ENCODE assay signal across 17 mouse cellular contexts in the genomic region with DNA sequence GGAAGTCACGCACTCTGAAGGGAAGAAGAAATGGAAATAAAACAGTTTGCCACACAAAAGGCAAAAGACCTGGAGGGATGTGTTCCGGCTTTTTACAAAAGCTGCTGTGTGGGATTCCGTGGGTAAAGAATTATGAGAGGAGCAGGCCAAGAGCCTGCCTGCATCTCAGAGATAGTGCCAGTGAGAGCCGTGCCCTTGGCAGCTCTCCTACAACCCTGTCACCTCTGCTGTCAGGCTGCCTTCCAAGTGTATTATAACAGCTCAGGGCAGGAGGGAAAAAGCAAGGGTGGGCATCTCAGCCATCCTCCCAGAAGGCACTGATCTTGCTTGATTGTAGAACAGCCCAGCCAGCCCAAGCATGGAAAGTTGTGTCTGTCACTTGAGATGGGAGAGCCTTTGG.
DNase-seq lines count a peak whose midpoint lies in the region; ATAC-seq and TF ChIP-seq lines count a peak whose summit lies in the region.
"Had no signal": no experiment of that assay in that cellular context is flagged by ENCODE, and none has a peak within 500 bp of the region (broad histone marks: within the 10 kb centered on the region; RNA-seq: fewer than 3 reads in every experiment).

No protein-coding gene starts in this region.

- intact Hi-C loops in heart, adult 2 months (cut with DNase I) = loop anchor here (10.0 kb wide), 1 partner anchor 88 kb away; no protein-coding TSS in a partner anchor
- intact Hi-C loops in heart, postnatal 36 days (cut with DNase I) = no loop called here

- no peak for TF ChIP-seq POLR2A in heart, adult 2 months (IDR thresholded peaks at IDR 0.05; ENCODE audit: insufficient read depth, low read depth, low read length)

- H3K27me3 ChIP-seq in heart, adult 2 months (ENCODE audit: control insufficient read depth, insufficient read depth, low read length) = no peaks in the 10 kb centered on the region
- 0 out of 2 replicates have a peak, but pooled peaks cover 3% of the 10 kb centered on the region for H3K27me3 ChIP-seq in heart, embryonic 12.5 days (replicated peaks)
- no peaks in the 10 kb centered on the region for H3K27me3 ChIP-seq in midbrain, embryonic 14.5 days (ENCODE audit: control insufficient read depth, insufficient read depth, low read length)
- H3K27me3 ChIP-seq in midbrain, embryonic 10.5 days (ENCODE audit: low read depth, poor library complexity, severe bottlenecking) = peaks cover 37% of the 10 kb centered on the region
- H3K27me3 ChIP-seq in embryonic facial prominence, embryonic 10.5 days (replicated peaks; ENCODE audit: low read depth, poor library complexity, severe bottlenecking) = 0 out of 2 replicates have a peak, but pooled peaks cover 6% of the 10 kb centered on the region
- no peaks in the 10 kb centered on the region for H3K27me3 ChIP-seq in lung, postnatal 0 days (replicated peaks; ENCODE audit: insufficient read depth, low read length)

- no peaks in the 10 kb centered on the region for H3K79me2 ChIP-seq in heart, adult 2 months (replicated peaks; ENCODE audit: control insufficient read depth, insufficient read depth, low read length)

- no peaks in the 10 kb centered on the region for H3K4me1 ChIP-seq in heart, adult 2 months (ENCODE audit: control insufficient read depth, insufficient read depth, low read length)
- H3K4me1 ChIP-seq in heart, embryonic 12.5 days (replicated peaks) = peaks cover 2% of the 10 kb centered on the region; the same call in 1 of the 2 replicates
- H3K4me1 ChIP-seq in midbrain, embryonic 14.5 days (ENCODE audit: control insufficient read depth, insufficient read depth, low read length) = no peaks in the 10 kb centered on the region; the same call in 1 of the 2 replicates
- H3K4me1 ChIP-seq in midbrain, embryonic 10.5 days = peaks cover 21% of the 10 kb centered on the region
- H3K4me1 ChIP-seq in embryonic facial prominence, embryonic 10.5 days = peaks cover 36% of the 10 kb centered on the region
- peaks cover 2% of the 10 kb centered on the region; the same call in 1 of the 2 replicates for H3K4me1 ChIP-seq in lung, postnatal 0 days (ENCODE audit: insufficient read depth, low read depth, low read length)

- H3K4me3 ChIP-seq in heart, adult 2 months = no peak overlapping the region
- H3K4me3 ChIP-seq in heart, embryonic 12.5 days = no peak overlapping the region
- no peak overlapping the region for H3K4me3 ChIP-seq in midbrain, embryonic 14.5 days (replicated peaks; ENCODE audit: low read depth, low read length)
- H3K4me3 ChIP-seq in midbrain, embryonic 10.5 days = no peak overlapping the region
- H3K4me3 ChIP-seq in embryonic facial prominence, embryonic 10.5 days = no peak overlapping the region
- H3K4me3 ChIP-seq in lung, postnatal 0 days (ENCODE audit: low read depth, low read length) = no peak overlapping the region
- H3K4me3 ChIP-seq: forebrain, embryonic 12.5 days; heart, embryonic 15.5 days; midbrain, embryonic 12.5 days had no signal

- H3K9ac ChIP-seq in heart, adult 2 months (ENCODE audit: low read depth, low read length) = no peak overlapping the region
- no peak overlapping the region for H3K9ac ChIP-seq in heart, embryonic 12.5 days
- H3K9ac ChIP-seq in midbrain, embryonic 14.5 days (replicated peaks; ENCODE audit: low read length) = no peak overlapping the region
- no peak overlapping the region for H3K9ac ChIP-seq in lung, postnatal 0 days (replicated peaks; ENCODE audit: low read depth)
- H3K9ac ChIP-seq: forebrain, embryonic 12.5 days; heart, embryonic 15.5 days; liver, embryonic 14.5 days; midbrain, embryonic 12.5 days had no signal

- TF ChIP-seq EP300 in heart, adult 2 months (IDR thresholded peaks at IDR 0.05; ENCODE audit: insufficient read depth, low read depth, low read length) = no peak
- TF ChIP-seq EP300 in lung, postnatal 0 days (IDR thresholded peaks at IDR 0.05) = no peak

- no peak overlapping the region for H3K4me2 ChIP-seq in heart, embryonic 12.5 days
- no peak overlapping the region for H3K4me2 ChIP-seq in midbrain, embryonic 14.5 days (ENCODE audit: low read length)
- H3K4me2 ChIP-seq in lung, postnatal 0 days (replicated peaks; ENCODE audit: low read depth, low read length) = no peak overlapping the region
- H3K4me2 ChIP-seq: forebrain, embryonic 12.5 days; heart, embryonic 15.5 days; midbrain, embryonic 12.5 days had no signal

- no peak for ATAC-seq in heart, embryonic 12.5 days (ENCODE audit: insufficient number of reproducible peaks, low FRiP score)
- no peak for ATAC-seq in midbrain, embryonic 14.5 days (ENCODE audit: low FRiP score, low TSS enrichment)
- ATAC-seq in lung, postnatal 0 days = no peak
- ATAC-seq: intestine, postnatal 0 days had no signal

- no peaks in the 10 kb centered on the region for H3K36me3 ChIP-seq in heart, adult 2 months (ENCODE audit: control insufficient read depth, insufficient read depth, low read length)
- no peaks in the 10 kb centered on the region for H3K36me3 ChIP-seq in heart, embryonic 12.5 days
- no peaks in the 10 kb centered on the region for H3K36me3 ChIP-seq in midbrain, embryonic 14.5 days (ENCODE audit: control insufficient read depth, insufficient read depth, low read length)
- H3K36me3 ChIP-seq in midbrain, embryonic 10.5 days = no peaks in the 10 kb centered on the region
- no peaks in the 10 kb centered on the region for H3K36me3 ChIP-seq in embryonic facial prominence, embryonic 10.5 days (replicated peaks)
- no peaks in the 10 kb centered on the region for H3K36me3 ChIP-seq in lung, postnatal 0 days (ENCODE audit: insufficient read depth, low read length)
- H3K36me3 ChIP-seq: forebrain, embryonic 12.5 days; heart, embryonic 15.5 days; midbrain, embryonic 12.5 days had no signal

- no peaks in the 10 kb centered on the region for H3K9me3 ChIP-seq in heart, embryonic 12.5 days (replicated peaks)
- no peaks in the 10 kb centered on the region for H3K9me3 ChIP-seq in midbrain, embryonic 14.5 days (ENCODE audit: control insufficient read depth, low read length)
- H3K9me3 ChIP-seq in midbrain, embryonic 10.5 days (replicated peaks) = no peaks in the 10 kb centered on the region
- H3K9me3 ChIP-seq in embryonic facial prominence, embryonic 10.5 days = no peaks in the 10 kb centered on the region
- no peaks in the 10 kb centered on the region for H3K9me3 ChIP-seq in lung, postnatal 0 days (ENCODE audit: low read length)
- H3K9me3 ChIP-seq: forebrain, embryonic 12.5 days; heart, embryonic 15.5 days; midbrain, embryonic 12.5 days had no signal

- DNase-seq in heart, adult 2 months = peak; percentile 30 to 40
- DNase-seq in midbrain, embryonic 14.5 days = peak; percentile 44
- DNase-seq in midbrain, embryonic 10.5 days (ENCODE audit: low spot score) = no peak
- no peak for DNase-seq in embryonic facial prominence, embryonic 10.5 days (ENCODE audit: low spot score)
- DNase-seq in heart, postnatal 36 days = peak; percentile 14 to 24
- DNase-seq in lung, postnatal 0 days (ENCODE audit: low spot score) = no peak
- no peak for DNase-seq in layer of hippocampus, postnatal 10 days (ENCODE audit: low spot score in 2 of 2)
- DNase-seq: kidney, postnatal 14 days; layer of hippocampus, adult 9-11 months; lung, postnatal 14 days; thymus, postnatal 4 days had no signal

- TF ChIP-seq CTCF in heart, adult 2 months (IDR thresholded peaks at IDR 0.05) = no peak
- TF ChIP-seq CTCF in lung, postnatal 0 days (IDR thresholded peaks at IDR 0.05) = no peak

- no peak overlapping the region for H3K27ac ChIP-seq in heart, adult 2 months
- H3K27ac ChIP-seq in heart, embryonic 12.5 days (ENCODE audit: poor library complexity, severe bottlenecking) = no peak overlapping the region
- no peak overlapping the region for H3K27ac ChIP-seq in midbrain, embryonic 14.5 days (replicated peaks; ENCODE audit: low read depth, low read length)
- H3K27ac ChIP-seq in midbrain, embryonic 10.5 days (replicated peaks) = no peak overlapping the region
- H3K27ac ChIP-seq in embryonic facial prominence, embryonic 10.5 days (replicated peaks) = peak overlapping the region; percentile 62
- no peak overlapping the region for H3K27ac ChIP-seq in lung, postnatal 0 days (ENCODE audit: low read length)
- H3K27ac ChIP-seq: forebrain, embryonic 12.5 days; heart, embryonic 15.5 days; liver, embryonic 14.5 days; midbrain, embryonic 12.5 days had no signal

- 70% methylated on average over 4 of the region's 4 CpGs for WGBS in heart, adult 2 months
- WGBS in heart, embryonic 12.5 days = 74% methylated on average over 4 of the region's 4 CpGs
- WGBS in midbrain, embryonic 14.5 days = 72% methylated on average over 4 of the region's 4 CpGs
- WGBS in midbrain, embryonic 10.5 days = 83% methylated on average over 4 of the region's 4 CpGs
- WGBS in embryonic facial prominence, embryonic 10.5 days = 57% methylated on average over 4 of the region's 4 CpGs
- WGBS in lung, postnatal 0 days = 63% methylated on average over 4 of the region's 4 CpGs

Comparison
In these comparisons a context has a peak if more than half of its experiments do, and no peak if none do; other contexts are left out.
1. DNase-seq: peak in heart, adult 2 months (2 of 2), midbrain, embryonic 14.5 days (single experiment) and heart, postnatal 36 days (2 of 2); none in midbrain, embryonic 10.5 days (single experiment), embryonic facial prominence, embryonic 10.5 days (single experiment), lung, postnatal 0 days (single experiment) and layer of hippocampus, postnatal 10 days (0 of 2).